Mouse (Mus musculus): Measurements from ENCODE around the gene Ethe1.

Ethe1 gene

DNA sequence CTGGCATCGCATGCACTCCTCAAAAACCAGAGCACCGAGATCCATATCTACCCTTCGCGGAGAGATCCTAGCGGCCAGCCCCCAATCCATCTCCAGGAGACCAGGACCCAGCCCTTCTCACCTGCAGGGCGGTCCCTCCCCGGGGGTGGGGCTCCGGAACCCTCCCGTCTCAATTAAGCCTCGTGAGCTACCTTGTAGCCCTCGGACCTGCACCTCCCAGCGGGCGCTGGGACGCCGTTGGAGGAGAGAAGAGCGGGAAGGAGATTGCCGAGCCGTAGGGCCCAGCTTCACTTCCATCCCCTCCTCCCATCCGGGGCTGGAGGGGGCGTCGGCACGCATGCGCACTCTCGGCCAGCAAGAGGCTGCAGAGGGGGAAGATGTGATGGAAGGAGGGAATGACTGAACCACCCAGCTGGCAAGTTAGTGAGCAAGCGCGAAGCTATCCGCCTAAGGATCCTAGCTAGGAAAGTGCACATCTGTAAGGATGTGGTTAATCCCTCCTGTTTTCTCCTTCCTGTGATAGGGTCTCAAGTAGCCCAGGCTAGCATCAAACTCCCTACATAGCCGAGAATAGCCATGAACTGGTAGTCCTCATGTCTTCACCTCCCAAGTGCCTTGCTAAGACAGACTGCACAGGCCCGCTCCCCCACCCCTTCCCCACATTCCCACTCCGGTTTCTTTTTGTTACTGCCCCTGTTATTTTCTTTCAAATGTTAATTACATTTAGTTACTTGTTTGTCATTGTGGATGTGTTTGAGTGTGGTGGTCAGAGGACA, at the start of gene Ethe1, which contains the start of gene Zfp575:
Gene Ethe1, plus strand, starts transcription at position 214 of the 776 bp plus-strand sequence.
Gene Zfp575, minus strand, starts transcription at position 312 of the 776 bp plus-strand sequence.
- DNase-seq (ENCODE audit: low spot score) = no peak

DNA sequence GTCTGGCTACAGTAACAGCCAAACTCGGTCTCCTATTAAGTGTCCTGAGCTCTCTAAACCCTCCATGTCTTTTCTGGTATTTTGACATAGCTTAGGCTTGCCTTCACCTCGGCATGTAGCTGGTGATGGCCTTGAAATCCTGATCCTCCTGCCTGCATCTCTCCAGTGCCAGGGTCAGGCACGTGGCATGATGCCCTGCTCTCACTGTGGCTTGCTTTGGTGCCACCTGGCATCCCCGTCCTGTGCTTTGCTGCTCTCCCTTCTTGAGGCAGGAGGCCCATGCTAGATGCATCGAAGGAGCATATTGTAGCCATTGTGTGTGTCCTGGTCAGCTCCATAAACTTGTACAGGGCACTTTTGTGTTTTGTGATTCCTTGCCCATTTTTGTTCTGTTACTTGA, 49.8 kb upstream of the Ethe1 start:
- no peak for DNase-seq (ENCODE audit: low spot score)

DNA sequence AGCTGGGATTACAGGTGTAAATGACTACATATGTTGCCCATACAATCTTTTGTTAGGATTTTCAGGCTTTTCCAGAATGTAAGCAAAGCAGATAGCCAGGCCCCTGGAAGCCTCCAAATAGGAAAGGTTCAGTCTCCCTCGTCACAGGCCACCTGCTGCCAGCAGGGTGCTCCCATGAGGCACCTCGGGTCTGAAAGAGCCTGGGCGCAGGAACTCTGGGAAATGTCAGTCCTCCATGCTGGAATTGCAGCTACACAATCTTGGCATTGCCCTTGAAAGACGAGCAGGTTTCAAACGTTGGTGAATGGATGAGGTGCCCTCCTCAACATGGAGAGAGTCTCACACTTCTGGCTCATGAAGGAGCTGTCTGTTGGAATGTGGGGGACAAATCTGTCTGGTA, 49.2 kb upstream of the Ethe1 start:
- no peak for DNase-seq (ENCODE audit: low spot score)

DNA sequence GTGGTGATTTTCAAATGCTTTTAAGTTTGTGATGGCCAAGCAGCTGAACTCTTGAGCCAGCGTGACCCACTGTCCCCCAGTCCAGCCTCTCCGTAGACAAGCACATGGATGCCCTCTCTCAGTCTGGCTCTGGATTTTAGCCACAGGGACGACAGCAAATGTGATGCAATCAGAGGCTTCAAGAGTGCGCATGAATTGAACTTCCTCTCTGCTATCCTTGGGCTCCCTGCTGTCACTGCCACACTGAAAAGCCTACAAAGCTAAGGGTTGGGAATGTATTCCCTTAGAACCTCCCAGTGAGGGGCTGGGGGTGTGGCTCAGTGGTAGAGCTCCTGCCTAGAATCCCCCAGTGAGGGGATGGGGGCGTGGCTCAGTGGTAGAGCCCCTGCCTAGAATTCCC, 48.6 kb upstream of the Ethe1 start:
- DNase-seq (ENCODE audit: low spot score) = no peak

DNA sequence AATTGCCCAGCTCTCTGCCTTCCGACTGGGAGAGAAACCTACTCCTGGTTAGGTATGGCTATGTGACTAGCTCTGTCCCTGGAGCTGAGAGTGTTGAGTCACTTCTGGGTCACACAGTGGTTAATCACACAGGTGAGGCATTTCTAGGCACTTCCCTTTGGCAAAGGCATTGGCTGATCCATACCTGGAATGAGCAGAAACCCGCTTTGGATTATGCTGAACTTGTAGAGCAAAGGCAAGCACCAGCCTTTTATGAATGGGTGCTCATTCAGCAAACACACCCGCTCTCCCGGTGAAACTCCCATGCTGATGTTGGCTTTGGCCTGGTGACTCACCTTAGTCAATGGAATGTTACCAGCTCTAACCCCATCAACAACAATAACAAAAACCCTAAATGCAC, 47.7 kb upstream of the Ethe1 start:
- no peak for DNase-seq (ENCODE audit: low spot score)

DNA sequence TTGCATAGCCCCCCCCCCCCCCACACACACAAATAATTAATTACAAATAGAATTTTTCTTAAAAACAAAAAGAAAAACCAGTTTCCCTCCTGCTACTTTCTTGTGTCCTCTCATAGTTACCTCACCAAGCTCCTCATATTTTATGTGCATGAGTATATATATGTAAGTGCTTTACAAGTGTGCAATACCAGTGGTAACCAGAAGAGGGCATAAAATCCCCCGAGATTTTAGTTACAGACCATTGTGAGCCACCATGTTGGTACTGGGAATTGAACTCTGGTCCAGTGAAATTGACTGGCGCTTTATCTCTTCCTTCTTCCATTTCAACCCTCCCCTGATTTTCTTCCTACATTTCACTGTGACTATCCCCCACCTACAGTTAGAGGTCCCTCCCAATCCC, 42.8 kb upstream of the Ethe1 start:
- no peak for DNase-seq (ENCODE audit: low spot score)

DNA sequence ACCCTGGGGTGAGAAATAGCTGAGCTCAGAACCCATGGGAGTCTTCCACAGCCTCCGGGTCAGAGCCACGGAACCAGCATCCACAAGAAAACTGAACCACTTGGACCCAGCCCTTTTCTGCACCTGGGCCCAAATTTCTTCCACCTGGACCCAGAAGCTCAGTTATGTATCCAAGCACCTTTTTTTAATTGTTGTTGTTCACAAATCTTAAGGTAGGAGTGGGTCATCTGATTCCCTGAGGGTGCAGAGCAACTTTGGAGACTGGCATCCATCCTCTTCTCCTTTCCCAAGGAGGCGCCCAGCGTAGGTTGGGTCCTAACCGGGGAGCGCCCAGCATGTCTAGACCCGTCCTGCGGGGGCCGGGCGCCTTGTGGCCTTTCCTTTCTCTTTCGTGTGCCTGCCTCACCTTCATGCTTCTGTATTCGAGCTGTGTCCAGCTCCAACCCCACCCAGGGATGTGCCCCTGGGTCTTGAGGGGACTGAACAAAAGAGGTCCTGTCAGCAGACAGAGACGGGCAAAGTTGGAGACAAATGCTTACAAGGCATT, 41.2 kb upstream of the Ethe1 start, which contains the start of the genes Pinlyp and Xrcc1:
Gene Pinlyp, minus strand, starts transcription at position 51 of the 547 bp plus-strand sequence.
Gene Xrcc1, plus strand, starts transcription at position 222 of the 547 bp plus-strand sequence.
- DNase-seq (ENCODE audit: low spot score) = no peak

DNA sequence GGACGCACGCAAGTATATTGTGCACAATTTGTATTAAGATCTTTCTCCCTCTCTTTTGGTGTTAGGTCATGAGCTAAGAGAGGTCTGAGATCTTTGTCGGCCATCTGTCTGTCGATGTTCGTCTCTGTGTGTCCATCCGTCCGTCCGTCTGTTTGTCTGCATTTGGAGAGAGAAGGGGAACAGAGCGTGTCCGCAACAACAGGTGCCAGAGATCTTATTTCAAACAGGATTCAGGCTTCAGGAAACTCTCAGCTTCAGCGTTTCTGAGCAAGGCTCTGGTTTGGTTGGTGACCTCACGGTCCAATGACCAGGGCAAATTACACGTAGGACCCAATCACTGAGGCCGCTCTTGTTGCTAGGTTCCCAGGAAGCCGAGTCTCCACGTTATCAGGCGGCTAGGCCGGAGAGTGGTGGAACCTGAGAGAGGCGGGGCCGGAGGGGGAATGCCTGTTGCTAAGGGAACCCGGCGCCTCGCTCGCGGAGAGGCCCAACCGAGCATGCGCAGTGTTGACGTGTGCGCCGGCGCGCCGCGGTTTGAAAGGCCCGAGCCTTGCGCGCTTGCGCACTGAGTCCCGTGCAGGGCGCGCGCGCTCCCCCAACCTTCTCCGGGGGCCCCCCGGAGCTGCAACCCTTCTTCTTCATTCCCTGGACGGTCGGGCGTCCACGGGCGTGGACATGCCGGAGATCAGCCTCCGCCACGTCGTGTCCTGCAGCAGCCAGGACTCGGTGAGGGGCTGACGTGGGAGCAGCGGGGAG, 40.5 kb upstream of the Ethe1 start:
- DNase-seq (ENCODE audit: low spot score) = peak; percentile 99

DNA sequence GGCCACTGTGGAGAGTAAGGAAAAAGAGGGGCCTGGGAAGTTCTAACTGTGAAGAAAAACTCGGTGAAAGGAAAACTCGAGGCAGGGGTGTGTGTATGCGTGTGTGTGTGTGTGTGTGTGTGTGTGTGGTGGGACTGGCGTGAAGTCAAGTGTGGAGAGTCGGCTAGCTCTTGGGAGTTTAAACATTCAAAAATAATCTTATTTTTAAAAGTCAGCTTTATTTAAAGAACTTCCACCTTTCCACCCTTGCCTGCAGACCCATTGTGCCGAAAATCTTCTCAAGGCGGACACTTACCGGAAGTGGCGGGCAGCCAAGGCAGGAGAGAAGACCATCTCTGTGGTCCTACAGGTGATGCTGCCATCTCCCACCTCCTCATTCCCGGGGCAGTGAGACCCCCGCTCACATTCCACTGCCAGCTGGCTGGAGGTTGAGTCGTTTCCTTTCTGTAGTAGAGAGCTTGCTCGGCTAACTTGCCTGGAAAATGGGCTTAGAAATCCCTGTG, 39.8 kb upstream of the Ethe1 start:
- DNase-seq (ENCODE audit: low spot score) = no peak

DNA sequence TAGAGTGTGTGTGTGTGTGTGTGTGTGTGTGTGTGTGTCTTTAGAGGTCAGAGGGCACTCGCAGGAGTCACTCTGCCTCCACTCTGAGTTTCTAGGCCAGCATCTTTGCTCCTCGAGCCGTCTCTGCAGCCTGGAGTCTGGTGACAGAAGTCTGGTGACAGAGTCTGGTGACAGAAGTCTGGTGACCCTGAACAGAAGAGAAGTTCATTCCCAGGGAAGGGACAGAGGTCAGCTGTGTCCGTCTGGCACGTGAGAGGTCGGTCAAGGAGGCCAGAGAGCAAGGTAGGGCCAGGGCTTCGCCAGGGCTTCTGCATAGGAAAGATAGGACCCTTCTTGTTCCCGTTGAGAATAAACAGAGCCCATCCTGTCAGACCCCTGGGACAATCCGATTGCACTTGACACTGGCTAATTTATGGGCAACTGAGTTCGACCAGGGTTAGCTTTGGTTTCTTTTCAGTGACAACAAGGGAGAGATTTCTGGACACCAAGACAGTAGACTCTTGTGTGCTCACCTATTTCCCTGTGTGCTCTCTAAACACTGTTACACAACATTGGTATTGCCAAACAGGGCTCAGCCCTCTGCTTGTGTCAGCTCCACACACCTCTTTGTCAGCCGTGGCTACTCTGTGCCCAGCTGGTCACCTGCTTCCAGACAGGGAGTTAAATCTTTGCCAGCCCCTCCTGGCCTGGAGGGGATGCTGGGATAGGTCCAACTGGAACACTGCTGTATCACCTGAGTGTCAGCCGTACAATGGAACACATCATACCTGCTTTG, 35.2 kb upstream of the Ethe1 start:
- DNase-seq (ENCODE audit: low spot score) = peak; percentile 87

DNA sequence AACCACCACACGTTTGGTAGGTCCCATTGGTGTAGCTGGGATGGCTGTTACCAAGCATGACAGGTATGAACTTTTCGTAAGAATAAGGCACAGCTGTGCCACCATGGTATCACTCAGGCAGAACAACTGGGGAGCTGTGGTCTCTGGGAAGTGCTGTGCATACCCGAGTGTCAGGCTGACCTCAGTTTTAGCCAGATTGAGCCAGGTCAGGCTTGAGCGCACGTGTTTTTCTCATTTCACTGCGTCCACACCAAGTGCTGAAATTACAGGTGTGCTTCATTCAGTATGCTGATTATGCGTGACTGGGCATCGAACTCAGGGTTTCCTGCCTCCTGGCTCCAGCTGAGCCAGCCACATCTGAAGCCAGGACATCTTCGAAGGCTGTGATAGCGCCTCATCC, 31.6 kb upstream of the Ethe1 start:
- no peak for DNase-seq (ENCODE audit: low spot score)

DNA sequence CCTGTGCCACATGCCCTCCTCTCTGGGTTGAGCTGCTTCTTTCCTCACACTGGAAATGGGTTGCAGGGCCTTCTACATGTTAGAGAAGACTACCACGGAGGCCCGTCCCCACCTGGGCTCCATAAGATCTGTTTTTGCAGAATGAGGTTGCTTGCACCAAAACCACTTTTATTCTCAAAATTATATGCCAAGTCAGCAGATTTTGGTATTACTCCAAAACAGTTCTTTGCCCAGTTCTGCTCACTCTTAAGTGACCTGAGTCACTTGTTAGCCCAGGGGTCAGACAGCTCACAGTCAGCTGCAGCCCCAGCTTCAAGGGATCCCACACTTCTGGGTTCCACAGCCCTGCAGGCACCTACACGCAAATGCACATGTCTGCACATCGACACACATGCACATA, 25.9 kb upstream of the Ethe1 start:
- DNase-seq (ENCODE audit: low spot score) = no peak

DNA sequence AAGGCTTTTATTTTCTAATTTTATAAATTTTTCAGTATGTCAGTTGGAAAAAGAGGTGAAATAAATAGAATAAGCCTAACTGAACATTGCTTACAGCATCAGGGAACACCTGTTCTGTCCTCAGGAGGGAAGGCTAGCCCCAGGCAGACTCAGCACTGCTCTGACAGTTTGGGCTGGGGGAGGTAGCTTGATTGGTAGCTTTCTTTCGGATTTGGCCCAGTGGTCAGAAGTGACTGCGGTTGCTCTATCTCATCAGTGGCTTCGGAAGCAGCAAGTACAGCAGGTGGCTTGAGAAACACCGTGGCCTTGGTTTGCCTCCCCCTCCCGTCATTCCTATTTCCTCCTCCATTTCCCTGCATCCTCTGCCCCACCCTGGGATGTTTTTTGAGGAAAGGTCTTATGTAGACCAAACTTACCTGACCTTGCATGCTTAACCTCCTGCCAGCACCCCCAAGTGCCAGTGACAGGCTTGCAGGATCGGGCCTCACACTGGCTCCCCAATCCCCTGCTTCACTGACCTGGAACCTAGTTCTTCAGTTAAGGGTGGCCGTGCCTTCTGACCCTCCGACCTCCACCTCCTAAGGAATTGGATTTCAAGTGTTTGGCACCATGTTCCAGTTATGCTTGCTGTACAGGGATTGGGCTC, 24.0 kb upstream of the Ethe1 start:
- DNase-seq (ENCODE audit: low spot score) = no peak

DNA sequence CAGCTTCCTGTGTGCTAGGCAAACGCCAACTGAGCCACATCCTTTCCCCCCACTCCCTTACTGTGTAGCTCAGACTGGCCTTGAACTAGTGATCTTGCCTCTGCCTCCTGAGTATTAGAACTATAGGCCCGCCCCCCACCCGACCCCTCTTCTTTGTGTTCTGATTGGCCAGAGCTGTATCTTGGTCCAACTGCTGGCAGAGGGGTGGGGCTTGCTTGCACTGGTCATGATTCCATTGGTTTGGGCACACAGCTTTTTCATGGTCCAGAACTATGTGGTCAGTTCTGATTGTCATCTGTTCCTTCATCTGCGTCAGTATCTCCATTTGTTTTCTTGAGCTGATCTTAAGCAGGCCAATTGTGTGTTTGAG, 23.5 kb upstream of the Ethe1 start:
- no peak for DNase-seq (ENCODE audit: low spot score)

DNA sequence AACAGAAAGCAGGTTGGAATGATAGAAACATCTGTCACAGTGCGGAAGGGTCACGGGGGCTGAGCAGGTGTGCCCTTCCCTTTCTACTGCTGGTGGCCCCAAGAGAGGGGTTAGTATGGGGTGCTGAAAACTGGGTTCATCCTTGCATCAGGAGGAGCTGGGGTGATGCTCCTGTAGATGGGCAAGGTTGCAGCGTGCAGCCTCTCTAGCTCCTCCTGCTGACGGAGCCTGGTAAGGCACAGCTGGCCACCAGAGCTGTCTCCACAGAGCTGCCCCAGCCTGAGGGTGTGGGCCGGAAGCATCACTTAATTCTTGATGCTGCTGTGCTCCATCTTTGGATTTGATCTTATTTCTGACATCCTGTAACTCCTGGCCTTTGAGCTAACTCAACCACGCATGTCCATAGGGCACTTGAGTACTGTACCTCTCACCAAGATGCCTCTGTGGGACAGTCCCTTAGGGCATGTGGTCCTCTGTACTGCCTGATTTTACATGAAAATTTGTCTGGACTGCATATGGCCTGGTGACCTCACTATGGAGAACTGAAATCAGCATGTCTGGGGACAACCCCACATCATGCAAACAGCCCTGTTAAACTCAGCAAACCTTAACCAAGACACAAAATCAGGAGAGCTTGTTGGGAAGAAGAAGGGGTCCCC, 22.6 kb upstream of the Ethe1 start:
- no peak for DNase-seq (ENCODE audit: low spot score)

DNA sequence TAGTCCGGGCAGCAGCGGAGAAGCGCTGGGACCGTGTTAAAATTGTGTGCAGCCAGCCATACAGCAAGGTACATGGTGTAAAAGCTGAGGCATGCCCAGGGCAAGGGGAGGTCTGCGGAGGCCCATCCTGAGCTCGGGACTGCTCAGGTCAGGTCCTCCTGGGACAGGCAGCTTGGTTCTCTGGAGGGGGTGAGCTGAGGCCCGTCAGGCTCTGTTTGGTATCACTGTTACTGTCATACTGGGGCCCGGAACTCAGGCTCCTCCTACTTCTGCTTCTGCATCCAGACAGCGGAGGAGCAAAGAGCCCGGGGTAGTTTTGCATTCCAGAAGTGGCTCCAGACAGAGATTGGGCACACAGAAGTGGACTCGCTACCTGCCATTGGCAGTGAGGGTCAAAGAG, 21.7 kb upstream of the Ethe1 start:
- no peak for DNase-seq (ENCODE audit: low spot score)

DNA sequence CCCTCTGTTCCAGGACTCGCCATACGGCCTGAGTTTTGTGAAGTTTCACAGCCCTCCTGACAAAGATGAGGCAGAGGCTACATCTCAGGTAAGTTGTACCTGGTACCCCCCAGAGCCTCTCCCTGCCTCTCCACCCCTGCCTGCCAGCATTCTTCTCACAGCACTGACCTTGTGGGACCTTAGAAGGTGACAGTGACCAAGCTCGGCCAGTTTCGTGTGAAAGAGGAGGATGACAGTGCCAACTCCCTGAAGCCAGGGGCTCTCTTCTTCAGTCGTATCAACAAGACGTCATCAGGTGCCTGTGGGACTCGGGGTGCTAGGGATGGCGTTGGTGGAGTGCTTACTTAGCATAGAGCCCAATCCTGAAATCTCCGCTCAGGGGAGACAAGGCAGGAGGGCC, 21.1 kb upstream of the Ethe1 start:
- no peak for DNase-seq (ENCODE audit: low spot score)

DNA sequence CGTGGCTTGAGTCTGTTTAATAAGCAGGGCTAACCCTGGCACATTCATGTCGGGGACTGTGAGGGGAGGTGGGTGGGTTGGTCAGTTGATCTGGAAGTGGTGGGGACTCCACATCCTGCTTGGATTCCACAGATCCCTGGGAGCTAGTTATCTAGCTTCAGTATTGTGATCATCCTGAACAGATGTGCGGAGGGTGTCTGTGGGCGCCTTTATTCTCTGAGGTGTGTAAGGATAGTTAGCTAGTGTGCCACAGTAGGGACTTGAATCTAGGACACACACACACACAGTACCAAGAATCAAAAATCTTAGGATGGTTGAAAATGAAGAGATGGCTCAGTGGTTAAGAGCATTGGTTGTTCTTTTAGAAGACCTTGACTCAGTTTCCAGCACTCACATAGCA, 18.8 kb upstream of the Ethe1 start:
- no peak for DNase-seq (ENCODE audit: low spot score)

DNA sequence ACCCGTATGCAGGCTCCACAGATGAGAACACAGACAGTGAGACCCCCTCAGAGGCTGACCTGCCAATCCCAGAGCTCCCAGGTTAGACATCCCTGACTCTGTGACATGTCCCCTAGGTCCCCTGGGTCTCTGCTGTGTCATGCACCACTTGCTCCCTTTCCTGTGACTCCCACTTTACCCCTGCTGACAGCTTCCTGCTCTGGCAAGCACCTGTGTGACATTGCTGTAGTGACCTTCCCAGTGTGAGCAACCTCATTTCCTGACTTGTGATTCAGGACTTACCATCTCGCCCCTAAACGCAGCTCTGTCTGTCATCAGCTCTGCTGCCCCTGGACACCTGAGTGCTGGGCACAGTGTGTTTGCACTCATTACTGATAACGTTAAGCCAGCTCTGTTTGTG, 16.3 kb upstream of the Ethe1 start:
- DNase-seq (ENCODE audit: low spot score) = no peak

DNA sequence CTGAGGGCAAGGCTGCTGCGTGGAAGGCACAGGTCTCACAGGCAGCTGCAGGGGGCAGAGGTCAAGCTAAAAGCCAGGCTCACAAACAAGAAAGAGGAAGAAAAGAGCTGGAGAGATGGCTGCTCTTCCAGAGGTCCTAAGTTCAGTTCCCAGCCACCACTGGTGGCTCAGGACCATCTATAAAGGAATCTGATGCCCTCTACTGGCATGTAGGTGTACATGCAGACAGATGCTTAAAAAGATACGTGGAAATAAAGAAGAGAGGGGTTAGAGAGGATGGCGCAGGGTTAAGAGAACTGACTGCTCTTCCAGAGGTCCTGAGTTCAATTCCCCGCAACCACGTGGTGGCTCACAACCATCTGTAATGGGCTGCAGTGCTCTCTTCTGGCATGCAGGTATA, 14.9 kb upstream of the Ethe1 start:
- DNase-seq (ENCODE audit: low spot score) = no peak

DNA sequence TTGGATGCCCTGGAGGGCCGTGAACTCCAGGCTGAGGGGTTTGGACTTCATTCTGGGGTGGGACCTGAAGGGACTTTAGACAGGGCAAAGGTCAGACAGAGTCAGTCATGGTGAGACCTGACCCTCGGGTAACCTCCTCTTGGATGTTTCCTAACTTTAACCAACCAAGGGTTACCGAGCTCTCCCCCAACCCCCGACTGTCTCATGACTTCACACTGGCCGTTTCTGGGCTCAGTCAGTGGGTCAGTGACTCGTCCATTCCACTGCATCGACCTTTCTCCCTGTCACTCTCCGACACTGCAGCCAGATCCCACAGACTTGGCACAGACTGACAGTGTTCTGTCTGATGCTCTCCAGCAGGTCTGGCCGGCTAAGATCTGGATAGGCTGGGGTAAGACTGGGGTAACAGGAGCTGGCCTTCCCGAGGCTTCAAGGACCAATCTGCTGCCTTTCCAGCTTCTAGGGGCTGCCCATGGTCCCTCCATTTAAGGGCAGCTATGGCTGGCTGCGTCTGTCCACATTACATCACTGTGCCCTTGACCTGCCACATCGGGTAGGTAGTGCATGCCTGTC, 13.0 kb upstream of the Ethe1 start:
- peak; percentile 75 for DNase-seq (ENCODE audit: low spot score)

Data from yolk sac, embryonic 10.5 days (tissue).